30 mouse cellular contexts compared by ENCODE assay signal in the genomic region with DNA sequence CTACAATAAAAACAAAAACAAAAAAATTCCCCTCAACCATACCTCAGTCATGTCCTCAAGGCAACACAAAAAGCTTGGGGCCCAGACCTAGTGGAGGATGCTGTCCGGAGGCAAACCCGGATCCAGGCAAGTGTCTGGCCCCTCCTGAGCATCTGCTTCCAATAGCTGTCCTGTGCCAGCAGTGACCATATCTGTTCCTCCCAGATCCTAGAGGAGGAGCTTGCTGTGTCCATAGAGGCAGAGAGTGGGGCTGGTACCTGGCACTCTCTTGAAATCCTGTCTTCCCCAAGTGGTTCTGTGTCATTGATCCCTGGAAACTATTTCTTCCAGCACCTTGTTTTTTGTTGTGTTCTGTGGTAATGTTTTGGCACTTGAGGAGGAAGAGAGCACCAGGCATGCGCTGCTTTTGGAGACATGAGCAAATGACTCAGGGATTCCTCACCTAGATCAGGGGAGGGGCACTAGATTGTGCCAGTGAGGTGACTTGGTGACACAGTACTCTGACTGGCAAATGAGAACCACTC. TPM values are rescaled to one million over a fixed set of nuclear protein-coding genes. Genes with fewer than 3 reads are reported as not detected.
A peak's percentile ranks its signal among the peaks of the same experiment; 100 is the strongest.
DNase-seq lines count a peak whose midpoint lies in the region; ATAC-seq and TF ChIP-seq lines count a peak whose summit lies in the region.
"Had no signal": no experiment of that assay in that cellular context is flagged by ENCODE, and none has a peak within 500 bp of the region (broad histone marks: within the 10 kb centered on the region; RNA-seq: fewer than 3 reads in every experiment).

No protein-coding gene starts in this region.

- H3K4me3 ChIP-seq in heart, adult 2 months: no peak overlapping the region
- H3K4me3 ChIP-seq in heart, embryonic 11.5 days (ENCODE audit: low read depth, low read length): no peak overlapping the region
- no peak overlapping the region for H3K4me3 ChIP-seq in lung, postnatal 0 days (ENCODE audit: low read depth, low read length)
- no peak overlapping the region for H3K4me3 ChIP-seq in intestine, postnatal 0 days (ENCODE audit: low read depth, low read length)
- H3K4me3 ChIP-seq: embryonic facial prominence, embryonic 15.5 days; forebrain, embryonic 12.5 days; hindbrain, embryonic 12.5 days; lung, embryonic 15.5 days; megakaryocyte, embryonic 14.5 days; midbrain, embryonic 15.5 days; neural tube, embryonic 12.5 days had no signal

- intact Hi-C loops in heart, adult 2 months (cut with DNase I): loop anchor here (2.0 kb wide), 3 partner anchors 81 to 167 kb away; no protein-coding TSS in a partner anchor

- H3K27ac ChIP-seq in heart, adult 2 months: peak overlapping the region; percentile 99
- no peak overlapping the region for H3K27ac ChIP-seq in heart, embryonic 11.5 days (ENCODE audit: low read depth, low read length)
- peak overlapping the region; percentile 98 for H3K27ac ChIP-seq in lung, postnatal 0 days (ENCODE audit: low read length)
- H3K27ac ChIP-seq in intestine, postnatal 0 days (ENCODE audit: low read depth, low read length): no peak overlapping the region; the same call in 1 of the 2 replicates
- H3K27ac ChIP-seq: forebrain, embryonic 12.5 days; hindbrain, embryonic 12.5 days; hindbrain, postnatal 0 days; midbrain, embryonic 15.5 days; neural tube, embryonic 12.5 days had no signal

- H3K36me3 ChIP-seq in heart, adult 2 months (ENCODE audit: control insufficient read depth, insufficient read depth, low read length): peaks cover 4% of the 10 kb centered on the region; the same call in 1 of the 2 replicates
- H3K36me3 ChIP-seq in heart, embryonic 11.5 days (ENCODE audit: control insufficient read depth, insufficient read depth, low read length): no peaks in the 10 kb centered on the region
- no peaks in the 10 kb centered on the region for H3K36me3 ChIP-seq in lung, postnatal 0 days (ENCODE audit: insufficient read depth, low read length)
- H3K36me3 ChIP-seq in intestine, postnatal 0 days (ENCODE audit: control insufficient read depth, insufficient read depth): no peaks in the 10 kb centered on the region
- H3K36me3 ChIP-seq: embryonic facial prominence, embryonic 15.5 days; forebrain, embryonic 12.5 days; hindbrain, embryonic 12.5 days; lung, embryonic 15.5 days; midbrain, embryonic 15.5 days; neural tube, embryonic 12.5 days had no signal

- no peaks in the 10 kb centered on the region for H3K27me3 ChIP-seq in heart, adult 2 months (ENCODE audit: control insufficient read depth, insufficient read depth, low read length)
- no peaks in the 10 kb centered on the region for H3K27me3 ChIP-seq in heart, embryonic 11.5 days (ENCODE audit: control insufficient read depth, insufficient read depth, low read length)
- H3K27me3 ChIP-seq in lung, postnatal 0 days (replicated peaks; ENCODE audit: insufficient read depth, low read length): no peaks in the 10 kb centered on the region
- no peaks in the 10 kb centered on the region for H3K27me3 ChIP-seq in intestine, postnatal 0 days (replicated peaks; ENCODE audit: control insufficient read depth, insufficient read depth, low read length)
- H3K27me3 ChIP-seq: embryonic facial prominence, embryonic 15.5 days; forebrain, embryonic 12.5 days; hindbrain, embryonic 12.5 days; lung, embryonic 15.5 days; midbrain, embryonic 15.5 days; neural tube, embryonic 12.5 days had no signal

- ATAC-seq in heart, embryonic 11.5 days (replicated peaks; ENCODE audit: insufficient number of reproducible peaks, low FRiP score, low TSS enrichment): no peak
- ATAC-seq in lung, postnatal 0 days: no peak
- no peak for ATAC-seq in intestine, postnatal 0 days
- ATAC-seq: forebrain, postnatal 0 days; hindbrain, postnatal 0 days; intestine, embryonic 16.5 days; midbrain, embryonic 15.5 days had no signal

- no peak overlapping the region for H3K4me2 ChIP-seq in heart, embryonic 11.5 days
- no peak overlapping the region for H3K4me2 ChIP-seq in lung, postnatal 0 days (replicated peaks; ENCODE audit: low read depth, low read length)
- H3K4me2 ChIP-seq in intestine, postnatal 0 days (replicated peaks; ENCODE audit: low read depth): no peak overlapping the region
- H3K4me2 ChIP-seq: embryonic facial prominence, embryonic 15.5 days; forebrain, embryonic 12.5 days; hindbrain, embryonic 12.5 days; midbrain, embryonic 15.5 days; neural tube, embryonic 12.5 days had no signal

- no peak for TF ChIP-seq EP300 in heart, adult 2 months (IDR thresholded peaks at IDR 0.05; ENCODE audit: insufficient read depth, low read depth, low read length)
- TF ChIP-seq EP300 in lung, postnatal 0 days (IDR thresholded peaks at IDR 0.05): no peak

- DNase-seq in heart, adult 2 months: no peak
- DNase-seq in lung, postnatal 0 days (ENCODE audit: low spot score): no peak
- DNase-seq in lung, postnatal 14 days: no peak
- peak; percentile 54 for DNase-seq in MN1 (ENCODE audit: low spot score)
- DNase-seq in induced T-regulatory cell, adult 2 months (ENCODE audit: low read depth): peak; percentile 38
- no peak for DNase-seq in frontal cortex, postnatal 36 days (ENCODE audit: low spot score in 2 of 2)
- DNase-seq: adrenal gland, postnatal 14 days; cerebellum, adult 11-12 months; cerebellum, adult 9-11 months; forebrain, postnatal 0 days; gastrocnemius, postnatal 25 days; heart, postnatal 36 days; kidney, adult 9 months; kidney, postnatal 10 days; layer of hippocampus, postnatal 36 days; liver; lung, postnatal 4 days; right cerebral cortex, adult 18-20 months had no signal

- peaks cover 3% of the 10 kb centered on the region; the same call in 1 of the 2 replicates for H3K79me2 ChIP-seq in heart, adult 2 months (replicated peaks; ENCODE audit: control insufficient read depth, insufficient read depth, low read length)

- no peak for TF ChIP-seq POLR2A in heart, adult 2 months (IDR thresholded peaks at IDR 0.05; ENCODE audit: insufficient read depth, low read depth, low read length)

- no peak overlapping the region for H3K9ac ChIP-seq in heart, adult 2 months (ENCODE audit: low read depth, low read length)
- no peak overlapping the region for H3K9ac ChIP-seq in heart, embryonic 11.5 days (ENCODE audit: low read depth, low read length)
- H3K9ac ChIP-seq in lung, postnatal 0 days (replicated peaks; ENCODE audit: low read depth): no peak overlapping the region
- no peak overlapping the region for H3K9ac ChIP-seq in intestine, postnatal 0 days (ENCODE audit: low read depth, low read length)
- H3K9ac ChIP-seq: embryonic facial prominence, embryonic 15.5 days; forebrain, embryonic 12.5 days; forebrain, postnatal 0 days; hindbrain, embryonic 12.5 days; lung, embryonic 15.5 days; midbrain, embryonic 15.5 days; neural tube, embryonic 12.5 days had no signal

- 65% methylated on average over 3 of the region's 3 CpGs for WGBS in heart, adult 2 months
- WGBS in heart, embryonic 11.5 days (ENCODE audit: insufficient replicate concordance): 85% methylated on average over 3 of the region's 3 CpGs
- 91% methylated on average over 3 of the region's 3 CpGs for WGBS in lung, postnatal 0 days
- 97% methylated on average over 3 of the region's 3 CpGs for WGBS in intestine, postnatal 0 days

- H3K9me3 ChIP-seq in heart, embryonic 11.5 days (replicated peaks; ENCODE audit: control insufficient read depth, low read length): no peaks in the 10 kb centered on the region
- H3K9me3 ChIP-seq in lung, postnatal 0 days (ENCODE audit: low read length): no peaks in the 10 kb centered on the region
- no peaks in the 10 kb centered on the region for H3K9me3 ChIP-seq in intestine, postnatal 0 days (ENCODE audit: control insufficient read depth)
- H3K9me3 ChIP-seq: embryonic facial prominence, embryonic 15.5 days; forebrain, embryonic 12.5 days; G1E; hindbrain, embryonic 12.5 days; lung, embryonic 15.5 days; megakaryocyte, embryonic 14.5 days; midbrain, embryonic 15.5 days; neural tube, embryonic 12.5 days had no signal

- H3K4me1 ChIP-seq in heart, adult 2 months (ENCODE audit: control insufficient read depth, insufficient read depth, low read length): peaks cover 24% of the 10 kb centered on the region
- peaks cover 24% of the 10 kb centered on the region for H3K4me1 ChIP-seq in heart, embryonic 11.5 days (ENCODE audit: control insufficient read depth, insufficient read depth, low read length)
- H3K4me1 ChIP-seq in lung, postnatal 0 days (ENCODE audit: insufficient read depth, low read depth, low read length): peaks cover 11% of the 10 kb centered on the region; the same call in 1 of the 2 replicates
- H3K4me1 ChIP-seq in intestine, postnatal 0 days (replicated peaks; ENCODE audit: control insufficient read depth, insufficient read depth, low read length): peaks cover 2% of the 10 kb centered on the region; the same call in 1 of the 2 replicates

- TF ChIP-seq CTCF in heart, adult 2 months (IDR thresholded peaks at IDR 0.05): no peak
- TF ChIP-seq CTCF in lung, postnatal 0 days (IDR thresholded peaks at IDR 0.05): no peak
- TF ChIP-seq CTCF in intestine, postnatal 0 days (IDR thresholded peaks at IDR 0.05; ENCODE audit: low read depth): no peak

RNA-seq across cellular contexts. Expression of gene Sik1, which starts 2.4 kb away (rescaled TPM):
- total RNA-seq in heart, adult 2 months (2021): 10 to 100 TPM; 39.6 to 62.7 TPM
- 15.4 and 21.0 TPM in 2 replicates for polyA plus RNA-seq in heart, adult 2 months (2012; rRNA removed)
- polyA plus RNA-seq in heart, embryonic 11.5 days (2014; fragmentation: Nextera tagmentation; extraction: Ambion mirVana): 21.7 and 24.3 TPM in 2 replicates
- 29.5 and 35.9 TPM in 2 replicates for polyA plus RNA-seq in lung, postnatal 0 days (2015; fragmentation: Nextera tagmentation; extraction: Ambion mirVana)
- 2.9 and 3.8 TPM in 2 replicates for polyA plus RNA-seq in intestine, postnatal 0 days (2015; fragmentation: Nextera tagmentation; extraction: Ambion mirVana)

Comparison
In these comparisons a context has a peak if more than half of its experiments do, and no peak if none do; other contexts are left out.
1. H3K27ac ChIP-seq: peak in heart, adult 2 months (single experiment) and lung, postnatal 0 days (single experiment); none in heart, embryonic 11.5 days (single experiment) and intestine, postnatal 0 days (single experiment).
2. DNase-seq: peak in MN1 (single experiment) and induced T-regulatory cell, adult 2 months (single experiment); none in heart, adult 2 months (0 of 2), lung, postnatal 0 days (single experiment), lung, postnatal 14 days (single experiment) and frontal cortex, postnatal 36 days (0 of 2).